ENCODE assay signal across 22 mouse cellular contexts in genomic region chr2:127775013-127775412, GRCm38 (mm10). TPM values are rescaled to one million over a fixed set of nuclear protein-coding genes. Genes with fewer than 3 reads are reported as not detected.
DNase-seq lines count a peak whose midpoint lies in the region; ATAC-seq and TF ChIP-seq lines count a peak whose summit lies in the region.
"Had no signal": no experiment of that assay in that cellular context is flagged by ENCODE, and none has a peak within 500 bp of the region (broad histone marks: within the 10 kb centered on the region; RNA-seq: fewer than 3 reads in every experiment).

No protein-coding gene starts in this region.

- peaks cover 2% of the 10 kb centered on the region; the same call in 1 of the 2 replicates for H3K4me1 ChIP-seq in forebrain, embryonic 11.5 days (replicated peaks; ENCODE audit: control insufficient read depth, insufficient read depth, low read length)
- no peaks in the 10 kb centered on the region for H3K4me1 ChIP-seq in forebrain, embryonic 16.5 days (replicated peaks; ENCODE audit: control insufficient read depth, insufficient read depth, low read length)
- H3K4me1 ChIP-seq in kidney, adult 2 months (ENCODE audit: control insufficient read depth, insufficient read depth, low read length) = no peaks in the 10 kb centered on the region
- H3K4me1 ChIP-seq: hindbrain, embryonic 12.5 days had no signal

- TF ChIP-seq CTCF in kidney, adult 2 months (conservative IDR thresholded peaks at IDR 0.05; ENCODE audit: insufficient read depth, insufficient read length, low read depth, low read length) = no peak

- intact Hi-C loops in left cerebral cortex, postnatal 36 days (cut with DNase I) = no loop called here

- 59% methylated on average over 3 of the region's 3 CpGs for WGBS in forebrain, embryonic 11.5 days
- WGBS in forebrain, embryonic 16.5 days = 59% methylated on average over 3 of the region's 3 CpGs
- 55% methylated on average over 3 of the region's 3 CpGs for WGBS in kidney, adult 2 months

- TF ChIP-seq POLR2A in kidney, adult 2 months (IDR thresholded peaks at IDR 0.05; ENCODE audit: low read depth, low read length) = no peak

- peak; percentile 61; the same call in 1 of the 2 replicates for ATAC-seq in forebrain, embryonic 11.5 days (replicated peaks; ENCODE audit: low FRiP score)
- no peak for ATAC-seq in forebrain, embryonic 16.5 days
- ATAC-seq: lung, postnatal 0 days had no signal

- no peak overlapping the region for H3K4me3 ChIP-seq in forebrain, embryonic 11.5 days (ENCODE audit: low read depth, low read length)
- no peak overlapping the region for H3K4me3 ChIP-seq in forebrain, embryonic 16.5 days (replicated peaks; ENCODE audit: low read length)
- no peak overlapping the region for H3K4me3 ChIP-seq in kidney, adult 2 months (ENCODE audit: insufficient read depth, low read depth, low read length)
- H3K4me3 ChIP-seq: hindbrain, embryonic 12.5 days had no signal

- no peak for DNase-seq in forebrain, embryonic 11.5 days (ENCODE audit: low spot score)
- peak; percentile 14 for DNase-seq in kidney, adult 2 months
- no peak for DNase-seq in kidney, postnatal 4 days
- DNase-seq in retina, postnatal 1 day = peak; percentile 16
- no peak for DNase-seq in retina, embryonic 14.5 days (ENCODE audit: low spot score)
- DNase-seq in skeletal muscle tissue, adult 2 months (ENCODE audit: low read depth, low spot score) = peak; percentile 72
- no peak for DNase-seq in left cerebral cortex, postnatal 36 days (ENCODE audit: low spot score in 2 of 2)
- DNase-seq: cerebellum, adult 9-10 months; gastrocnemius, postnatal 36 days; heart, postnatal 14 days; left cerebral cortex, postnatal 4 days; liver; thymus, postnatal 14 days had no signal

- no peaks in the 10 kb centered on the region for H3K9me3 ChIP-seq in forebrain, embryonic 11.5 days (ENCODE audit: control insufficient read depth, low read length)
- no peaks in the 10 kb centered on the region for H3K9me3 ChIP-seq in forebrain, embryonic 16.5 days (ENCODE audit: control insufficient read depth, low read length)
- H3K9me3 ChIP-seq: hindbrain, embryonic 12.5 days had no signal

- no peak overlapping the region for H3K9ac ChIP-seq in forebrain, embryonic 11.5 days (ENCODE audit: low read length)
- no peak overlapping the region for H3K9ac ChIP-seq in forebrain, embryonic 16.5 days (replicated peaks; ENCODE audit: low read depth, low read length)
- H3K9ac ChIP-seq: hindbrain, embryonic 12.5 days had no signal

- H3K27ac ChIP-seq in forebrain, embryonic 11.5 days (ENCODE audit: low read depth, low read length) = no peak overlapping the region
- no peak overlapping the region for H3K27ac ChIP-seq in forebrain, embryonic 16.5 days (ENCODE audit: low read length)
- H3K27ac ChIP-seq in kidney, adult 2 months (ENCODE audit: insufficient read depth, low read depth, low read length) = no peak overlapping the region
- H3K27ac ChIP-seq: kidney, postnatal 0 days had no signal

- H3K36me3 ChIP-seq in forebrain, embryonic 11.5 days (ENCODE audit: control insufficient read depth, insufficient read depth, low read length) = no peaks in the 10 kb centered on the region; the same call in 1 of the 2 replicates
- H3K36me3 ChIP-seq in forebrain, embryonic 16.5 days (ENCODE audit: control insufficient read depth, insufficient read depth) = no peaks in the 10 kb centered on the region
- peaks cover 8% of the 10 kb centered on the region; the same call in 1 of the 2 replicates for H3K36me3 ChIP-seq in kidney, adult 2 months (ENCODE audit: control insufficient read depth, insufficient read depth, low read length)

- H3K27me3 ChIP-seq in forebrain, embryonic 11.5 days (ENCODE audit: control insufficient read depth, insufficient read depth, low read length) = no peaks in the 10 kb centered on the region
- H3K27me3 ChIP-seq in forebrain, embryonic 16.5 days (replicated peaks; ENCODE audit: control insufficient read depth, insufficient read depth, low read length) = no peaks in the 10 kb centered on the region
- H3K27me3 ChIP-seq in kidney, adult 2 months (replicated peaks; ENCODE audit: control insufficient read depth, insufficient read depth, low read length) = no peaks in the 10 kb centered on the region
- H3K27me3 ChIP-seq: CH12.LX; hindbrain, embryonic 12.5 days had no signal

- no peak overlapping the region for H3K4me2 ChIP-seq in forebrain, embryonic 11.5 days (ENCODE audit: low read depth, low read length, severe bottlenecking)
- H3K4me2 ChIP-seq in forebrain, embryonic 16.5 days (ENCODE audit: low read length) = no peak overlapping the region
- H3K4me2 ChIP-seq: hindbrain, embryonic 12.5 days had no signal

RNA-seq across cellular contexts. Expression of gene Nphp1, which starts 13.7 kb away (rescaled TPM):
- 34.1 and 36.0 TPM in 2 replicates for polyA plus RNA-seq in forebrain, embryonic 11.5 days (2014; fragmentation: Nextera tagmentation; extraction: Ambion mirVana)
- 17.6 and 17.9 TPM in 2 replicates for polyA plus RNA-seq in forebrain, embryonic 16.5 days (2015; fragmentation: Nextera tagmentation; extraction: Ambion mirVana)
- 21.0 and 25.9 TPM in 2 replicates for polyA plus RNA-seq in kidney, adult 2 months (2012; rRNA removed)
- total RNA-seq in left cerebral cortex, postnatal 36 days (2021) = 10 to 100 TPM; 16.9 to 19.7 TPM
- total RNA-seq: monocyte, adult 5-6 weeks had no signal

RNA-seq across cellular contexts. Expression of gene Mtln, which starts 17.3 kb away (rescaled TPM):
- polyA plus RNA-seq in forebrain, embryonic 11.5 days (2014; fragmentation: Nextera tagmentation; extraction: Ambion mirVana) = 30.2 and 34.7 TPM in 2 replicates
- polyA plus RNA-seq in forebrain, embryonic 16.5 days (2015; fragmentation: Nextera tagmentation; extraction: Ambion mirVana) = 29.5 and 30.1 TPM in 2 replicates
- 70.5 and 92.9 TPM in 2 replicates for polyA plus RNA-seq in kidney, adult 2 months (2012; rRNA removed)
- total RNA-seq in left cerebral cortex, postnatal 36 days (2021) = 10 to 100 TPM; 43.6 to 50.5 TPM

RNA-seq across cellular contexts. Expression of gene Mall, which starts 45.3 kb away (rescaled TPM):
- 1.1 and 1.2 TPM in 2 replicates for polyA plus RNA-seq in forebrain, embryonic 11.5 days (2014; fragmentation: Nextera tagmentation; extraction: Ambion mirVana)
- 0.91 TPM in 2 replicates for polyA plus RNA-seq in forebrain, embryonic 16.5 days (2015; fragmentation: Nextera tagmentation; extraction: Ambion mirVana)
- 1.3 and 1.8 TPM in 2 replicates for polyA plus RNA-seq in kidney, adult 2 months (2012; rRNA removed)
- total RNA-seq in left cerebral cortex, postnatal 36 days (2021) = under 1 TPM; 0.66 to 0.67 TPM
- total RNA-seq: CH12.LX; common myeloid progenitor, adult 5-6 weeks; MEL; monocyte, adult 5-6 weeks had no signal

RNA-seq across cellular contexts. Expression of gene Bub1, which starts 56.7 kb away (rescaled TPM):
- 59.1 and 67.0 TPM in 2 replicates for polyA plus RNA-seq in forebrain, embryonic 11.5 days (2014; fragmentation: Nextera tagmentation; extraction: Ambion mirVana)
- 21.9 and 24.6 TPM in 2 replicates for polyA plus RNA-seq in forebrain, embryonic 16.5 days (2015; fragmentation: Nextera tagmentation; extraction: Ambion mirVana)
- 0.08 TPM in 2 replicates for polyA plus RNA-seq in kidney, adult 2 months (2012; rRNA removed)
- total RNA-seq in left cerebral cortex, postnatal 36 days (2021) = under 1 TPM in 1 of 2 experiments, not detected in 1; 0.25 TPM
- total RNA-seq: left cerebral cortex, adult 18-20 months had no signal

Comparison
In these comparisons a context has a peak if more than half of its experiments do, and no peak if none do; other contexts are left out.
1. DNase-seq: peak in kidney, adult 2 months (single experiment), retina, postnatal 1 day (single experiment) and skeletal muscle tissue, adult 2 months (single experiment); none in forebrain, embryonic 11.5 days (single experiment), kidney, postnatal 4 days (0 of 2), retina, embryonic 14.5 days (single experiment) and left cerebral cortex, postnatal 36 days (0 of 2).